Mouse (Mus musculus) embryonic facial prominence, embryonic 12.5 days (tissue): Measurements from ENCODE around the gene Aldh9a1. TPM values are rescaled to one million over a fixed set of nuclear protein-coding genes. Genes with fewer than 3 reads are reported as not detected.

Experiments
- ATAC-seq: fragments of 200-750 bp; cut with Nextera tagmentation; 2 replicates; pipeline ENCODE4 v1.8.0; 2017; ENCODE audit not compliant: insufficient number of reproducible peaks, insufficient read depth, low FRiP score, low TSS enrichment
- H3K27ac ChIP-seq: fragments of 300-500 bp; sonication (generic); 2 replicates; pipeline ENCODE4 v1.5.1; 2016; ENCODE audit warnings: mild to moderate bottlenecking
- H3K27me3 ChIP-seq: fragments of 300-500 bp; sonication (generic); 2 replicates; pipeline ENCODE4 v1.6.1; 2016; ENCODE audit warnings: mild to moderate bottlenecking, moderate library complexity
- H3K36me3 ChIP-seq: fragments of 300-500 bp; sonication (generic); 2 replicates; pipeline ENCODE4 v1.6.1; 2016; ENCODE audit warnings: mild to moderate bottlenecking
- H3K4me1 ChIP-seq: fragments of 300-500 bp; sonication (generic); 2 replicates; pipeline ENCODE4 v1.6.1; 2016
- H3K4me2 ChIP-seq: fragments of 300-500 bp; sonication (generic); replicated peaks from 2 replicates; pipeline ENCODE4 v1.6.1; 2016; ENCODE audit warnings: mild to moderate bottlenecking, moderate library complexity
- H3K4me3 ChIP-seq: fragments of 300-500 bp; sonication (generic); 2 replicates; pipeline ENCODE4 v1.5.1; 2016; ENCODE audit warnings: mild to moderate bottlenecking
- H3K9ac ChIP-seq: fragments of 300-500 bp; sonication (generic); 2 replicates; pipeline ENCODE4 v1.6.1; 2016; ENCODE audit warnings: mild to moderate bottlenecking, moderate library complexity
- H3K9me3 ChIP-seq: fragments of 300-500 bp; sonication (generic); 2 replicates; pipeline ENCODE4 v1.6.1; 2016; ENCODE audit warnings: mild to moderate bottlenecking, moderate library complexity
- WGBS: fragments of 180-500 bp; shearing (Covaris S2); methylation state at CpG from one replicate; pipeline ENCODE4 v1.1.7; 2016; 5-methylcytosine and 5-hydroxymethylcytosine counted together
- polyA plus RNA-seq: library from polyadenylated mRNA; unstranded; fragments of >200 nt; fragmentation: Nextera tagmentation; extraction: Ambion mirVana; gene quantifications from 2 replicates; pipeline ENCODE4 v1.2.1, GENCODE M21; 2016

The Aldh9a1 gene
- polyA plus RNA-seq: 56.1 and 56.6 TPM in 2 replicates

- H3K9ac ChIP-seq: peak within 1 kb of the TSS; percentile 63
- H3K27me3 ChIP-seq: no peaks in the 10 kb centered on the region
- H3K9me3 ChIP-seq: no peaks in the 10 kb centered on the region
- ATAC-seq: peak; percentile 99
- H3K4me3 ChIP-seq: peak within 1 kb of the TSS; percentile 62
- H3K36me3 ChIP-seq: peaks cover 10% of the 10 kb centered on the region
- H3K4me2 ChIP-seq: peak within 1 kb of the TSS; percentile 63
- under 1% methylated on average over 55 of the region's 55 CpGs for WGBS
- H3K27ac ChIP-seq: peak within 1 kb of the TSS; percentile 79
- 0 out of 2 replicates have a peak, but pooled peaks cover 4% of the 10 kb centered on the region for H3K4me1 ChIP-seq
These were observed at the start of gene Aldh9a1 for GRCm38 (mm10) chr1:167349815-167350596. TSS of gene Aldh9a1 (plus strand) at chr1:167349991.

- H3K4me1 ChIP-seq: 0 out of 2 replicates have a peak, but pooled peaks cover 3% of the 10 kb centered on the region
- 90% methylated on average over 2 of the region's 2 CpGs for WGBS
- H3K4me3 ChIP-seq: no peak overlapping the region
- no peak overlapping the region for H3K4me2 ChIP-seq
- ATAC-seq: no peak
- no peak overlapping the region for H3K27ac ChIP-seq
- no peaks in the 10 kb centered on the region for H3K36me3 ChIP-seq
- no peak overlapping the region for H3K9ac ChIP-seq
- no peaks in the 10 kb centered on the region for H3K9me3 ChIP-seq
- no peaks in the 10 kb centered on the region for H3K27me3 ChIP-seq
These were observed 49.7 kb upstream of the Aldh9a1 start for GRCm38 (mm10) chr1:167300122-167300521.

GRCm38 (mm10) chr1:167305501-167306137 lies 44.2 kb upstream of the Aldh9a1 start:
- no peak overlapping the region for H3K4me2 ChIP-seq
- peaks cover 6% of the 10 kb centered on the region for H3K4me1 ChIP-seq
- ATAC-seq: no peak

GRCm38 (mm10) chr1:167306451-167307240 lies 43.1 kb upstream of the Aldh9a1 start:
- Histone ChIP-seq H3K4me3 (no peak overlapping the region), H3K27ac (no peak overlapping the region), H3K36me3 (no peaks in the 10 kb centered on the region), H3K9ac (no peak overlapping the region), H3K9me3 (no peaks in the 10 kb centered on the region), H3K4me2 (no peak overlapping the region), H3K27me3 (no peaks in the 10 kb centered on the region), H3K4me1 (peaks cover 6% of the 10 kb centered on the region)
- no peak for ATAC-seq
- 63% methylated on average over 5 of the region's 5 CpGs for WGBS

More at GRCm38 (mm10) chr1:167305501-167306137, 44.2 kb upstream of the Aldh9a1 start:
- Histone ChIP-seq H3K27ac (no peak overlapping the region), H3K9ac (no peak overlapping the region), H3K9me3 (no peaks in the 10 kb centered on the region), H3K36me3 (no peaks in the 10 kb centered on the region), H3K4me3 (no peak overlapping the region), H3K27me3 (no peaks in the 10 kb centered on the region)
- WGBS: 72% methylated on average over 7 of the region's 7 CpGs

GRCm38 (mm10) chr1:167307674-167308073 lies 42.1 kb upstream of the Aldh9a1 start:
- H3K36me3 ChIP-seq: no peaks in the 10 kb centered on the region
- H3K27ac ChIP-seq: no peak overlapping the region; the same call in 1 of the 2 replicates
- 66% methylated on average over 11 of the region's 11 CpGs for WGBS
- no peaks in the 10 kb centered on the region for H3K9me3 ChIP-seq
- no peaks in the 10 kb centered on the region for H3K27me3 ChIP-seq
- H3K9ac ChIP-seq: peak overlapping the region; percentile 94; the same call in 1 of the 2 replicates
- peaks cover 6% of the 10 kb centered on the region for H3K4me1 ChIP-seq
- peak overlapping the region; percentile 77 for H3K4me2 ChIP-seq
- peak overlapping the region; percentile 78 for H3K4me3 ChIP-seq
- no peak for ATAC-seq

GRCm38 (mm10) chr1:167308261-167309054 lies 41.3 kb upstream of the Aldh9a1 start, which contains the start of gene Tmco1:
TSS of gene Tmco1 (plus strand) at chr1:167308378.
- H3K36me3 ChIP-seq: no peaks in the 10 kb centered on the region
- no peaks in the 10 kb centered on the region for H3K9me3 ChIP-seq
- peaks cover 6% of the 10 kb centered on the region for H3K4me1 ChIP-seq
- peak within 1 kb of the TSS; percentile 77 for H3K4me2 ChIP-seq
- peak within 1 kb of the TSS; percentile 93 for H3K27ac ChIP-seq
- under 1% methylated on average over 82 of the region's 82 CpGs for WGBS
- no peaks in the 10 kb centered on the region for H3K27me3 ChIP-seq
- peak within 1 kb of the TSS; percentile 94 for H3K9ac ChIP-seq
- H3K4me3 ChIP-seq: peak within 1 kb of the TSS; percentile 78
- peak; percentile 96 for ATAC-seq

- Histone ChIP-seq H3K4me2 (no peak overlapping the region), H3K4me3 (no peak overlapping the region), H3K27ac (no peak overlapping the region), H3K9ac (no peak overlapping the region), H3K27me3 (no peaks in the 10 kb centered on the region), H3K4me1 (peaks cover 6% of the 10 kb centered on the region), H3K36me3 (peaks cover 12% of the 10 kb centered on the region; the same call in 1 of the 2 replicates), H3K9me3 (no peaks in the 10 kb centered on the region)
- ATAC-seq: no peak
These were observed 37.4 kb upstream of the Aldh9a1 start for GRCm38 (mm10) chr1:167312367-167312766.

- H3K4me1 ChIP-seq: peaks cover 6% of the 10 kb centered on the region
- H3K9ac ChIP-seq: no peak overlapping the region
- H3K27ac ChIP-seq: no peak overlapping the region
- no peaks in the 10 kb centered on the region for H3K27me3 ChIP-seq
- no peak overlapping the region for H3K4me3 ChIP-seq
- no peak for ATAC-seq
- H3K4me2 ChIP-seq: no peak overlapping the region
- WGBS: 90% methylated on average over 4 of the region's 4 CpGs
- H3K36me3 ChIP-seq: peaks cover 19% of the 10 kb centered on the region
- no peaks in the 10 kb centered on the region for H3K9me3 ChIP-seq
These were observed 36.6 kb upstream of the Aldh9a1 start for GRCm38 (mm10) chr1:167313220-167313619.

GRCm38 (mm10) chr1:167321691-167322090 lies 28.1 kb upstream of the Aldh9a1 start:
- Histone ChIP-seq H3K27me3 (no peaks in the 10 kb centered on the region), H3K4me2 (no peak overlapping the region), H3K9ac (no peak overlapping the region), H3K4me1 (no peaks in the 10 kb centered on the region), H3K9me3 (no peaks in the 10 kb centered on the region), H3K36me3 (peaks cover 77% of the 10 kb centered on the region), H3K4me3 (no peak overlapping the region), H3K27ac (no peak overlapping the region)
- no peak for ATAC-seq
- 98% methylated on average over 6 of the region's 6 CpGs for WGBS

- 91% methylated on average over 6 of the region's 6 CpGs for WGBS
- no peak overlapping the region for H3K4me3 ChIP-seq
- H3K9me3 ChIP-seq: no peaks in the 10 kb centered on the region
- H3K36me3 ChIP-seq: peaks cover 53% of the 10 kb centered on the region
- no peaks in the 10 kb centered on the region for H3K27me3 ChIP-seq
- no peaks in the 10 kb centered on the region for H3K4me1 ChIP-seq
- ATAC-seq: no peak
- no peak overlapping the region for H3K27ac ChIP-seq
- H3K9ac ChIP-seq: no peak overlapping the region
- H3K4me2 ChIP-seq: no peak overlapping the region
These were observed 21.0 kb upstream of the Aldh9a1 start for GRCm38 (mm10) chr1:167328776-167329175.

- ATAC-seq: no peak
- H3K36me3 ChIP-seq: peaks cover 42% of the 10 kb centered on the region
- WGBS: 89% methylated on average over 8 of the region's 8 CpGs
These were observed 18.7 kb upstream of the Aldh9a1 start for GRCm38 (mm10) chr1:167331106-167331505.

More at GRCm38 (mm10) chr1:167331106-167331505, 18.7 kb upstream of the Aldh9a1 start:
- Histone ChIP-seq H3K27ac (no peak overlapping the region), H3K4me1 (no peaks in the 10 kb centered on the region), H3K9me3 (no peaks in the 10 kb centered on the region), H3K9ac (no peak overlapping the region), H3K27me3 (no peaks in the 10 kb centered on the region), H3K4me2 (no peak overlapping the region), H3K4me3 (no peak overlapping the region)
